Mouse (Mus musculus): ENCODE measurements around the gene Gm10638.
A peak's percentile ranks its signal among the peaks of the same experiment; 100 is the strongest.

Gm10638 gene

DNA sequence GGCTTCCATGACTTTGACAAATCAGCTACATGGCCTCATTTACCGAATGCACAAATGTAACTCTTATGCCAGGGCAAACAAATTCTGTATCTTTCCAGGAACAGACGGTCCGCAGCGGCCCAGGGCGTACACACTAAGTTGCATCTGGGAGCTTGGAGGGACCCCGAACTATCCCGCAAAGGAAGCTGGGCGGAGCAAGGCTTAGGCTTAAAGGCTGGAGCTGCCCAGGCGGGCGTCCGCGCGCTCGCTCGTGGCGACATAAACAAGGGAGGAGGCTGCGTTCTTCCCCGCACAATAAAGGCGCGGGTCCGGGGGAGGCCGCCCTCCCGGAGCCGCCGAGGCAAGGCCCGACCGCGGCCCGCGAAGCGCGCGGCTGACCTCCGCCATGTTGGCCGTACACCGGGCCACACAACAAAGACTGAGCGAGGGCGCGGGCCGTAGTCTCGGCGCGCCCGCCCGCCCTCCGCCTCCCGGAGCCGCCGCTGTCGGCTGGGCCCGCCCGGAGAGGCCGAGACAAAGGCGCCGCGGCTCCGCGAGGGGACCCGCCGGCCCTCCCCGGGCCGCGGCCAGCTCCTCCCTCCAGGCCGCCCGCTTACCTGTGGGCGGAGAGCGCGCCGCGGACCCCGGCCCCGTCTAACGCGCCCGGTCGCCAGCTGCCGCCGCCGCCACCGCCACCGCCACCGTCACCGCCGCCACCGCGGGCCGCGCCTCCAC, at the start of gene Gm10638, which contains the start of gene Siah1a:
Gene Gm10638 (plus strand): TSS at position 479 of the 714 bp plus-strand sequence.
Gene Siah1a (minus strand): TSS at position 714 of the 714 bp plus-strand sequence.
- DNase-seq (ENCODE audit: low spot score), result peak; percentile 68

DNA sequence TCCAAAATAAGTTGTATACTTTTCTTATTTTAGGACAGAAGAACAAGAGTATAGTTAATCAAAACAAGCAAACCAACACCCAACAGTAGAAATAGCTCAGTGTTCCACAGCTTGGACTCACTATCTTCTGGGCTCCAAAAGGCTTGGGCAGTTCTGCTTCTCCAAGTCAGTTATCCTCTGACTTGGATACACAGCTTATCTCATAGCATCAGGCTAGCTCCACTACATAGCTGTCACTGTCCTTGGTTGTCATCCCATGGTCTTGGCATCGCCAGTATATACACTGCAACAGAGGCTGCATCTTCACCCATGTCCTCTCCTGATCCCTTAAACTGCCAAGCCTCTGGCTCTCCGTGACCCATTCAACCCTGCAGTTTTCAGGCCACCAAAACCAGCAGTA, 49.8 kb upstream of the Gm10638 start:
- DNase-seq (ENCODE audit: low spot score), result no peak

- DNase-seq (ENCODE audit: low spot score), result no peak
Measured at GRCm38 (mm10) chr8:86698811-86699421, 46.6 kb upstream of the Gm10638 start.

DNA sequence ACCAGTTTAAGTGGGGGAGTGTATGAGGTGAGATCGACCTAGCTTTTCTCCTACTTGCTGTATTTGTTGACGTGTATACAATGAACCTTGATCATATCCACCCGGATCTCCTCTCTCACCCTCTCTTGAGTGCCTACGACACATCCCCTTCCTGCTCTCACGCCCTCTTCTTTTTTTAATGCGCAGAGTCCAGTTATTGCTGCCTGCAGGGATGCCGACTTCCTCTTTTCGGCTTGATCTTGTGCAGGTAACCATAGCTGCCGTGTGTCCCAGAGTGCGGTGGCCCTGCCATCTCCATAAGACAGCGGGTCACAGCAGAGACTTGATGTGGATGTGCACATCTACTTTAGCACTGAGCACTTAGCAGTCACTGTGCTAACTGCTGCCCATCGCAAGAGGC, 46.0 kb upstream of the Gm10638 start:
- no peak for DNase-seq (ENCODE audit: low spot score)

DNA sequence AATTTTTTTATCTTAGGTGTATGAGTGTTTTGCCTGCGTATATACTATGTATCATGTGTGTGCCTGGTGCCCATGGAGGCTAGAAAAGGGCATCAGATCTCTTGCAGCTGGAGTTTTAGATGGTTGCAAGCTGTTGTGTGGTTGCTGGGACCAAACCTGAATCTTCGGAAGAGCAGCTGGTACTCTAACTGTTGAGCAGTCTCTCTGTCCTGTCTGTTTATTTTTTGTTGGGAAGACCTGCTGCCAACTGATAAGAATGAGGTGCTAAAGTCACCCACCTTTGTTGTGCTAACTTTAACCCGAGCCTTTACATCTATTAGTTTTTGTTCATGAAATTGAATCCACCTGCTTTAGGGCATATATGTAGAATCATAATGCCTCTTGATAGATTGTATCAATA, 43.0 kb upstream of the Gm10638 start:
- DNase-seq (ENCODE audit: low spot score), result no peak

- DNase-seq (ENCODE audit: low spot score), result no peak
Measured at GRCm38 (mm10) chr8:86705317-86705716, 40.2 kb upstream of the Gm10638 start.

DNA sequence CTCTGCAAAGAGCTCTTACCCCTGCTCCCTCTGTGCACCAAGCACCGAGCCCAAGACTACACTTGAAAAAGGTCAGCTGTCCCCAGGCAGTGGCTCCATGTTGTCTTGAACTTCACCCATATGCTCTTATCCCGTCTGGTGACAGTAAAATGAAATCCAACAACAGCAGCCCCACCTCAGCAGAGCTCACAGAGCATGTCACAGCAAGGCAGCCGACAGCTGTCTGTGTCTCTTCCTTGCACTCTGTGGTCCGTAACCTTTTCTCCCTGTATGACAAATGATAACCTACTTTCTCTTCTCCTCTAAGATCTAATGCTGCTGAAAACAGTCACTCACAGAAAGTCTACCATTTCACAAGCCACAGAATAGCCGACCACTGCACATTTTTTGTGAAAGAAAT, 38.7 kb upstream of the Gm10638 start:
- DNase-seq (ENCODE audit: low spot score), result no peak

DNA sequence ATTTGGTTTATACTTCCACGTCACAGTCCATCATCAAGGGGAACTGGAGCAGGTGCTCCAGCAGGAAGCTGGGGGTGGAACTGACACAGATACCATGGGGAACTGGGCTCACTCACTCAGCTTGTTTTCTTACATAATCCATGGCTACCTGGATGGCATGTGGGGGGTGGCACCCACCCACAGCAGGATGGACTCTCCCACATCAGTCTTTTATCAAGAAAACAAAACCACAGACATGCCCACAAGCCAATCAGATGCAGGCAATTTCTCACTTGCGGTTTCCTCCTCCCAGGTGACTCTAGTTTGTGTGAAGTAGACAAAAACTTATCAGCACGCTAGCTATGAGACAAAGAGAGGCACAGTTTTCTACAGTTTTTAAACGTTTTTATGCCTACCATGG, 37.6 kb upstream of the Gm10638 start:
- no peak for DNase-seq (ENCODE audit: low spot score)

- no peak for DNase-seq (ENCODE audit: low spot score)
Measured at GRCm38 (mm10) chr8:86712594-86712993, 32.9 kb upstream of the Gm10638 start.

DNA sequence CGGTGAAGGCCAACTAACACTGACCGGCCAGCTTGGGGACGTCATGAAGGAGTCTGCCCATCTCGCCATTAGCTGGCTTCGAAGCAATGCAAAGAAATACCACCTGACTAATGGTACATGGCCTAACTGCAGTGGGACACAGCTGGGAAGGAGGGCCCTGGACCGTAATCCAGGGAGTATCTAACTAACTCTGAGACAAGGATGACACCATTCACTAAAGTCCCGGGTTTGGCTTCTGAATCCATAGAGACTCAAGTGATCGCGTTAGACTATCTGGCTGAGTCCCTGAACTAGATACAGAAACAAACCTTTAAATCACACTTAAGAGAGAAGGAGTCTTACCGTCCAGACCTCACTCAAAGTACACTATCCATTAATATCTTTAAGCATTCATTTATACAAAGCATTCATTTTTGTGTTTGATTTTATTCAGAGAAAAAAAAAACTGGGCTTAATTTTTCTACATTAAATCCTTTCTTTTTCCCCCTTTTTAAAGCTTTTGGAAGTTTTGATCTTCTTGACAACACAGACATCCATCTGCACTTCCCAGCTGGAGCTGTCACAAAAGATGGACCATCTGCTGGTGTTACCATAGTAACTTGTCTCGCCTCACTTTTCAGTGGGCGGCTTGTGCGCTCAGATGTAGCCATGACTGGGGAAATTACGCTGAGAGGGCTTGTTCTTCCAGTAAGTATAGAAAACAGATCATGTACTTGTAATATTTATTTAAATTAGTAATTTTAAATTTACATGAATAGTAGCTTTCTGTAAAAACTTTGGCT, 31.9 kb upstream of the Gm10638 start:
- DNase-seq (ENCODE audit: low spot score), result no peak

GRCm38 (mm10) chr8:86718332-86718994, 27.0 kb upstream of the Gm10638 start:
- DNase-seq (ENCODE audit: low spot score), result no peak

GRCm38 (mm10) chr8:86719368-86719767, 26.1 kb upstream of the Gm10638 start:
- no peak for DNase-seq (ENCODE audit: low spot score)

DNA sequence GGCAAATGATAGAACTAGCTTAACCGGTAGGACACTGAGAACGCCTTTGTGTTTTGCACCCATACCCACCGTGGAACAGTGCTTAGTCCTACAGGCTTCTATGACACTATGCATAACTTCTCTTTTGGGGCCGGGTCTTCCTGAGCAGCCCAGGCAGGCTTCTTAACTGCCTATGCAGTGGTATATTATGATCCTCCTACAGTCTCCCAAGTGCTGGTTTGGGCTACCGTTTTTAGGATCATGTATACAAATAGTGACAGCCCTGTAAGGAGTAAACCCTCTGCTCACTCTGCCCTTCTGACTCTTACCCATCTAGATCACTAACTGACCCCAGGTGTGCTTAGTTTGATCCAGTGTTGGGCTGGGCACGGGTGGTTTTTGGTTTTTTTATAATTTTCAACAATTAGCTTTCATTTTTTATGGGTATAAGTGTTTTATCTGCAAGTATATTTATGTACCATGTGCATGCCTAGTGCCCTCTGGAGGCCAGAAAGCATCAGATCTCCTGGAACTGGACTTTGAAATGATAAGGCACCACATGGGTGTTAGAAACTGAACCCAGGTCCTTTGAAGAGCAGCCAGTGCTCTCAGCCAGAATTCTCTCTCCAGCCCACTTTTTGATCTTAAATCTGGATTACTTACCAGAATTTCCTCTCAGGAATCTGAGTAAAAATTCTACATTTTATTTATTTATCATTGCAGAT, 24.6 kb upstream of the Gm10638 start:
- no peak for DNase-seq (ENCODE audit: low spot score)

DNA sequence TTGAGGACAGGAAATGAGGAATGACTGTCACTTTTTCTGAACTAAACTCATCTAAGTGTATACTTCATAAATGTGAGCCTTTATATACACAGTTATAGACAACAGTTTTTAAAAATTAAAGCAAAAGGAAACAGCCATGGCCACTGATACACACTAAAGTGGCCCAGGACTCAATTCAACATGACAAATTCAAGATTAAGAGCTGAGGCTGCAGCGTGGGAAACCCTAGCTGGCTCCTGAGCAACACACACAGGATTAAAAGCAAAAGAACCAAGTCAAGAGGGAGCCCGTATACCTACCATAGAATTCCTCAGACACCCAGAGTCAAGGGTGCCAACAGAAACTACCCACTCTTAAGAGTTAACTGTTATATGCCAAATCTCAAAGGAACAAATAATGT, 24.0 kb upstream of the Gm10638 start:
- no peak for DNase-seq (ENCODE audit: low spot score)

DNA sequence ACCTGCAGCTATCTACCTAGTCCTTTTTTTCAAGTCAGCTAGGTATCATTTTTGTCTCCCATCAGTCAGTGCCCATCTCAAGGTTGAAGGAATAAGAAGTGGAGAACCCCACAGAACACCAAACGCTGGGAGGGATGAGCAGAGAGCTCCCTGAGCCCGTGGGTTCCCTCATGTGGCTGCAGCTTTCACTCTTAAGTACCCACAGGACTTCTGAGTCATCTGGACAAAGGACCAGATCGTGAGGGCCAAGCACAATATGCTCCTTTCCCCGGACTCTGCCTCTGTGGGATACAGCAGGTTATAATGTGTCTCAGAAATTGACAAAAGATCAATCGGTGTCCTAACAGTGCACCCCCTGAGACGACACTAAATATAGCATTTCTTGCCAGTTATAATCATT, 18.5 kb upstream of the Gm10638 start:
- no peak for DNase-seq (ENCODE audit: low spot score)

GRCm38 (mm10) chr8:86728224-86728950, 17.1 kb upstream of the Gm10638 start:
- DNase-seq (ENCODE audit: low spot score), result no peak

- DNase-seq (ENCODE audit: low spot score), result no peak
Measured at GRCm38 (mm10) chr8:86730303-86730702, 15.2 kb upstream of the Gm10638 start.

GRCm38 (mm10) chr8:86730860-86731259, 14.6 kb upstream of the Gm10638 start:
- no peak for DNase-seq (ENCODE audit: low spot score)

DNA sequence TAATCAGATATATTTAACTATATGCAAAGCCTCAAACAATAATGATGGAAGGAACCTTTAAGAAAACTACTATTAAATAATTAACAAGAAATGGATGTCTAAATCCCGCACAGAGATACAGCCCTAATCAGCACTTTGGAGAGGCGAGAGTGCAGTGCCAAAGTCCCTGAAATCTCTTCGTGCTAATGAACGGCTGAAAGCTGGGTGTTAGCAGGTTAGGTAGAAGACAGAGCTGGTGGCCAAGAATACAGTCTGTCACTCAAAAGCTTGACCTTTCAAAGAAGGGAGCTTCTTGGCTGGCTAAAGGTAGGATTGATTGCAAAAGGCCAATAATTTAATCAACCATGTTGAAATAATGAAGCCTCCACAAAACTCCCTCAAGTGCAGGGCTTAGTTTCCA, 11.3 kb upstream of the Gm10638 start:
- DNase-seq (ENCODE audit: low spot score), result no peak

- DNase-seq (ENCODE audit: low spot score), result no peak
Measured at GRCm38 (mm10) chr8:86734954-86735353, 10.5 kb upstream of the Gm10638 start.

- DNase-seq (ENCODE audit: low spot score), result no peak
Measured at GRCm38 (mm10) chr8:86735446-86736111, 9.9 kb upstream of the Gm10638 start.

Data from urinary bladder, postnatal 14 days (tissue).